Mouse (Mus musculus): ENCODE results near the gene Stat3. TPM values are rescaled to one million over a fixed set of nuclear protein-coding genes. Genes with fewer than 3 reads are reported as not detected.

Gene Stat3
- total RNA-seq, 2 experiments from 2014 or later: 29.6 to 44.7 TPM

- intact Hi-C loops (cut with DNase I): no loop called here
- no peak for DNase-seq (ENCODE audit: low spot score in 2 of 2)
Measured at GRCm38 (mm10) chr11:100898441-100899199, 40.7 kb downstream of the Stat3 start.

GRCm38 (mm10) chr11:100897294-100898231 is 41.8 kb downstream of the Stat3 start:
- peak; percentile 29 to 44 for DNase-seq (ENCODE audit: low spot score in 2 of 2)
- intact Hi-C loops (cut with DNase I): no loop called here

GRCm38 (mm10) chr11:100896078-100896477 is 43.3 kb downstream of the Stat3 start:
- DNase-seq (ENCODE audit: low spot score in 2 of 2): no peak
- intact Hi-C loops (cut with DNase I): no loop called here

GRCm38 (mm10) chr11:100894146-100894918 is 45.0 kb downstream of the Stat3 start:
- intact Hi-C loops (cut with DNase I): no loop called here
- no peak for DNase-seq (ENCODE audit: low spot score in 2 of 2)

- intact Hi-C loops (cut with DNase I): loop anchor here (1.0 kb wide), 1 partner anchor 64 kb away; no protein-coding TSS in a partner anchor
- DNase-seq (ENCODE audit: low spot score in 2 of 2): peak; percentile 78 to 83
Measured at GRCm38 (mm10) chr11:100893482-100893881, 45.9 kb downstream of the Stat3 start.

GRCm38 (mm10) chr11:100892435-100892834 is 46.9 kb downstream of the Stat3 start:
- no peak for DNase-seq (ENCODE audit: low spot score in 2 of 2)
- intact Hi-C loops (cut with DNase I): no loop called here

- DNase-seq (ENCODE audit: low spot score in 2 of 2): no peak
- intact Hi-C loops (cut with DNase I): no loop called here
Measured at GRCm38 (mm10) chr11:100891256-100892123, 47.9 kb downstream of the Stat3 start.

- DNase-seq (ENCODE audit: low spot score in 2 of 2): no peak
- intact Hi-C loops (cut with DNase I): no loop called here
Measured at GRCm38 (mm10) chr11:100890481-100890880, 48.9 kb downstream of the Stat3 start.

- DNase-seq (ENCODE audit: low spot score in 2 of 2): no peak
- intact Hi-C loops (cut with DNase I): loop anchor here (5.0 kb wide), 1 partner anchor 179 kb away; no protein-coding TSS in a partner anchor
Measured at GRCm38 (mm10) chr11:100888348-100888820, 51.0 kb downstream of the Stat3 start.

- DNase-seq (ENCODE audit: low spot score in 2 of 2): no peak
- intact Hi-C loops (cut with DNase I): loop anchor here (5.0 kb wide), 1 partner anchor 180 kb away; no protein-coding TSS in a partner anchor
Measured at GRCm38 (mm10) chr11:100887764-100888163, 51.6 kb downstream of the Stat3 start.

GRCm38 (mm10) chr11:100887236-100887635 is 52.1 kb downstream of the Stat3 start:
- intact Hi-C loops (cut with DNase I): loop anchor here (5.0 kb wide), 1 partner anchor 180 kb away; no protein-coding TSS in a partner anchor
- DNase-seq (ENCODE audit: low spot score in 2 of 2): no peak

GRCm38 (mm10) chr11:100886188-100886740 is 53.1 kb downstream of the Stat3 start:
- intact Hi-C loops (cut with DNase I): loop anchor here (5.0 kb wide), 1 partner anchor 181 kb away; no protein-coding TSS in a partner anchor
- DNase-seq (ENCODE audit: low spot score in 2 of 2): no peak

GRCm38 (mm10) chr11:100885472-100885871 is 53.9 kb downstream of the Stat3 start:
- intact Hi-C loops (cut with DNase I): loop anchor here (5.0 kb wide), 1 partner anchor 182 kb away; no protein-coding TSS in a partner anchor

GRCm38 (mm10) chr11:100883640-100884039 is 55.7 kb downstream of the Stat3 start:
- no peak for DNase-seq (ENCODE audit: low spot score in 2 of 2)
- intact Hi-C loops (cut with DNase I): no loop called here

More at GRCm38 (mm10) chr11:100885472-100885871, 53.9 kb downstream of the Stat3 start:
- no peak for DNase-seq (ENCODE audit: low spot score in 2 of 2)

- intact Hi-C loops (cut with DNase I): no loop called here
- no peak for DNase-seq (ENCODE audit: low spot score in 2 of 2)
Measured at GRCm38 (mm10) chr11:100879321-100880078, 59.8 kb downstream of the Stat3 start.

- intact Hi-C loops (cut with DNase I): no loop called here
- DNase-seq (ENCODE audit: low spot score in 2 of 2): no peak
Measured at GRCm38 (mm10) chr11:100875761-100876160, 63.6 kb downstream of the Stat3 start.

- DNase-seq (ENCODE audit: low spot score in 2 of 2): no peak
- intact Hi-C loops (cut with DNase I): no loop called here
Measured at GRCm38 (mm10) chr11:100870968-100871350, 68.4 kb downstream of the Stat3 start.

All from left cerebral cortex, postnatal 36 days (tissue).